Mouse (Mus musculus) heart, embryonic 13.5 days (tissue): ENCODE measurements around the gene Secisbp2. TPM values are rescaled to one million over a fixed set of nuclear protein-coding genes. Genes with fewer than 3 reads are reported as not detected.

ENCODE experiments used
- ATAC-seq: fragments of 200-750 bp; cut with Nextera tagmentation; 2 replicates; pipeline ENCODE4 v1.8.0; 2017; ENCODE audit warnings: moderate TSS enrichment; ENCODE audit not compliant: insufficient number of reproducible peaks, low FRiP score, low TSS enrichment; ENCODE audit errors: extremely low read depth
- H3K27ac ChIP-seq: fragments of 300-500 bp; sonication (generic); replicated peaks from 2 replicates; pipeline ENCODE4 v1.5.1; 2015; ENCODE audit warnings: moderate library complexity, mild to moderate bottlenecking, inconsistent platforms
- H3K27me3 ChIP-seq: fragments of 300-500 bp; sonication (generic); replicated peaks from 2 replicates; pipeline ENCODE4 v1.6.1; 2015; ENCODE audit warnings: mild to moderate bottlenecking, inconsistent platforms
- H3K36me3 ChIP-seq: fragments of 300-500 bp; sonication (generic); 2 replicates; pipeline ENCODE4 v1.6.1; 2015; ENCODE audit warnings: mild to moderate bottlenecking, inconsistent platforms
- H3K4me1 ChIP-seq: fragments of 300-500 bp; sonication (generic); 2 replicates; pipeline ENCODE4 v1.6.1; 2015; ENCODE audit warnings: inconsistent platforms
- H3K4me2 ChIP-seq: fragments of 300-500 bp; sonication (generic); 2 replicates; pipeline ENCODE4 v1.6.1; 2015; ENCODE audit warnings: inconsistent platforms, mild to moderate bottlenecking, moderate library complexity
- H3K4me3 ChIP-seq: fragments of 300-500 bp; sonication (generic); 2 replicates; pipeline ENCODE4 v1.5.1; 2015; ENCODE audit warnings: moderate library complexity, mild to moderate bottlenecking, inconsistent platforms
- H3K9ac ChIP-seq: fragments of 300-500 bp; sonication (generic); 2 replicates; pipeline ENCODE4 v1.6.1; 2015; ENCODE audit warnings: inconsistent platforms, mild to moderate bottlenecking, moderate library complexity
- H3K9me3 ChIP-seq: fragments of 300-500 bp; sonication (generic); 2 replicates; pipeline ENCODE4 v1.6.1; 2016; ENCODE audit warnings: inconsistent platforms
- WGBS: fragments of 180-500 bp; shearing (Covaris S2); methylation state at CpG from one replicate; pipeline ENCODE4 v1.1.7; 2015; ENCODE audit warnings: mixed read lengths; 5-methylcytosine and 5-hydroxymethylcytosine counted together
- polyA plus RNA-seq: library from polyadenylated mRNA; unstranded; fragments of >200 nt; fragmentation: Nextera tagmentation; extraction: Ambion mirVana; gene quantifications from 2 replicates; pipeline ENCODE4 v1.2.1, GENCODE M21; 2015

The Secisbp2 gene
- 22.9 and 24.7 TPM in 2 replicates for polyA plus RNA-seq

- Histone ChIP-seq H3K9me3 (no peaks in the 10 kb centered on the region), H3K36me3 (peaks cover 53% of the 10 kb centered on the region), H3K27ac (peak within 1 kb of the TSS; percentile 90), H3K4me2 (peak within 1 kb of the TSS; percentile 89), H3K9ac (peak within 1 kb of the TSS; percentile 91), H3K4me3 (peak within 1 kb of the TSS; percentile 84), H3K27me3 (no peaks in the 10 kb centered on the region), H3K4me1 (peaks cover 40% of the 10 kb centered on the region)
- peak; percentile 84 for ATAC-seq
- under 1% methylated on average over 69 of the region's 69 CpGs for WGBS
Measured at GRCm38 (mm10) chr13:51651408-51652064, at the start of gene Secisbp2. Gene Secisbp2, plus strand, starts transcription at chr13:51651697.

- ATAC-seq: no peak
- H3K9ac ChIP-seq: no peak overlapping the region
Measured at GRCm38 (mm10) chr13:51602764-51603163, 48.7 kb upstream of the Secisbp2 start.

GRCm38 (mm10) chr13:51603221-51603893, 48.1 kb upstream of the Secisbp2 start:
- WGBS: 22% methylated on average over 16 of the region's 16 CpGs
- Histone ChIP-seq H3K9ac (peak overlapping the region; percentile 20; the same call in 1 of the 2 replicates), H3K4me2 (peak overlapping the region; percentile 65), H3K4me1 (peaks cover 13% of the 10 kb centered on the region), H3K27me3 (0 out of 2 replicates have a peak, but pooled peaks cover 8% of the 10 kb centered on the region), H3K4me3 (peak overlapping the region; percentile 36), H3K9me3 (no peaks in the 10 kb centered on the region), H3K36me3 (no peaks in the 10 kb centered on the region), H3K27ac (no peak overlapping the region)
- ATAC-seq: no peak

More at GRCm38 (mm10) chr13:51602764-51603163, 48.7 kb upstream of the Secisbp2 start:
- no peaks in the 10 kb centered on the region for H3K9me3 ChIP-seq
- H3K4me2 ChIP-seq: peak overlapping the region; percentile 65
- H3K27ac ChIP-seq: no peak overlapping the region
- H3K36me3 ChIP-seq: no peaks in the 10 kb centered on the region
- no peak overlapping the region; the same call in 1 of the 2 replicates for H3K4me3 ChIP-seq
- 0 out of 2 replicates have a peak, but pooled peaks cover 12% of the 10 kb centered on the region for H3K27me3 ChIP-seq
- 71% methylated on average over 8 of the region's 8 CpGs for WGBS
- peaks cover 13% of the 10 kb centered on the region for H3K4me1 ChIP-seq

GRCm38 (mm10) chr13:51603894-51604244, 47.6 kb upstream of the Secisbp2 start:
- WGBS: 44% methylated on average over 4 of the region's 4 CpGs
- no peaks in the 10 kb centered on the region for H3K36me3 ChIP-seq
- peaks cover 13% of the 10 kb centered on the region for H3K4me1 ChIP-seq
- H3K4me3 ChIP-seq: no peak overlapping the region
- no peak overlapping the region for H3K27ac ChIP-seq
- 0 out of 2 replicates have a peak, but pooled peaks cover 7% of the 10 kb centered on the region for H3K27me3 ChIP-seq
- H3K4me2 ChIP-seq: peak overlapping the region; percentile 65
- no peak for ATAC-seq
- no peak overlapping the region for H3K9ac ChIP-seq
- H3K9me3 ChIP-seq: no peaks in the 10 kb centered on the region

GRCm38 (mm10) chr13:51609231-51609630, 42.3 kb upstream of the Secisbp2 start:
- WGBS: 90% methylated on average over 6 of the region's 7 CpGs
- no peaks in the 10 kb centered on the region for H3K9me3 ChIP-seq
- H3K36me3 ChIP-seq: no peaks in the 10 kb centered on the region
- 0 out of 2 replicates have a peak, but pooled peaks cover under 1% of the 10 kb centered on the region for H3K27me3 ChIP-seq
- no peak overlapping the region for H3K4me2 ChIP-seq
- no peak overlapping the region for H3K27ac ChIP-seq
- ATAC-seq: no peak
- H3K9ac ChIP-seq: no peak overlapping the region
- no peak overlapping the region for H3K4me3 ChIP-seq
- peaks cover 9% of the 10 kb centered on the region for H3K4me1 ChIP-seq

GRCm38 (mm10) chr13:51611060-51611459, 40.4 kb upstream of the Secisbp2 start:
- Histone ChIP-seq H3K4me3 (peak overlapping the region; percentile 16; the same call in 1 of the 2 replicates), H3K9ac (no peak overlapping the region), H3K9me3 (no peaks in the 10 kb centered on the region), H3K27ac (no peak overlapping the region), H3K4me2 (peak overlapping the region; percentile 50), H3K4me1 (peaks cover 9% of the 10 kb centered on the region), H3K36me3 (no peaks in the 10 kb centered on the region), H3K27me3 (0 out of 2 replicates have a peak, but pooled peaks cover 4% of the 10 kb centered on the region)
- no peak for ATAC-seq
- 12% methylated on average over 9 of the region's 9 CpGs for WGBS

- Histone ChIP-seq H3K9ac (no peak overlapping the region), H3K4me2 (peak overlapping the region; percentile 50), H3K27ac (no peak overlapping the region), H3K36me3 (no peaks in the 10 kb centered on the region), H3K9me3 (no peaks in the 10 kb centered on the region), H3K4me3 (peak overlapping the region; percentile 16; the same call in 1 of the 2 replicates), H3K27me3 (0 out of 2 replicates have a peak, but pooled peaks cover 5% of the 10 kb centered on the region), H3K4me1 (peaks cover 10% of the 10 kb centered on the region)
- no peak for ATAC-seq
- WGBS: 55% methylated on average over 5 of the region's 5 CpGs
Measured at GRCm38 (mm10) chr13:51611500-51611899, 40.0 kb upstream of the Secisbp2 start.

- Histone ChIP-seq H3K4me1 (peaks cover 15% of the 10 kb centered on the region), H3K36me3 (no peaks in the 10 kb centered on the region), H3K4me2 (no peak overlapping the region), H3K9me3 (no peaks in the 10 kb centered on the region), H3K9ac (no peak overlapping the region), H3K27me3 (0 out of 2 replicates have a peak, but pooled peaks cover 5% of the 10 kb centered on the region), H3K4me3 (no peak overlapping the region), H3K27ac (no peak overlapping the region)
- 51% methylated on average over 10 of the region's 10 CpGs for WGBS
- ATAC-seq: no peak
Measured at GRCm38 (mm10) chr13:51615815-51616214, 35.7 kb upstream of the Secisbp2 start.

GRCm38 (mm10) chr13:51616417-51617044, 35.0 kb upstream of the Secisbp2 start:
- Histone ChIP-seq H3K4me2 (no peak overlapping the region), H3K9ac (no peak overlapping the region), H3K27ac (no peak overlapping the region), H3K4me3 (no peak overlapping the region), H3K36me3 (no peaks in the 10 kb centered on the region), H3K27me3 (0 out of 2 replicates have a peak, but pooled peaks cover 5% of the 10 kb centered on the region), H3K4me1 (peaks cover 11% of the 10 kb centered on the region; the same call in 1 of the 2 replicates), H3K9me3 (no peaks in the 10 kb centered on the region)
- 19% methylated on average over 12 of the region's 12 CpGs for WGBS
- ATAC-seq: no peak

GRCm38 (mm10) chr13:51617306-51617705, 34.2 kb upstream of the Secisbp2 start:
- H3K4me2 ChIP-seq: no peak overlapping the region
- H3K27me3 ChIP-seq: 0 out of 2 replicates have a peak, but pooled peaks cover 5% of the 10 kb centered on the region
- WGBS: 50% methylated on average over 1 of the region's 1 CpGs
- H3K9ac ChIP-seq: no peak overlapping the region
- no peaks in the 10 kb centered on the region for H3K36me3 ChIP-seq
- H3K4me1 ChIP-seq: peaks cover 11% of the 10 kb centered on the region; the same call in 1 of the 2 replicates
- H3K4me3 ChIP-seq: no peak overlapping the region
- ATAC-seq: no peak
- H3K27ac ChIP-seq: no peak overlapping the region
- H3K9me3 ChIP-seq: no peaks in the 10 kb centered on the region

GRCm38 (mm10) chr13:51617861-51618260, 33.6 kb upstream of the Secisbp2 start:
- ATAC-seq: no peak
- Histone ChIP-seq H3K27ac (no peak overlapping the region), H3K36me3 (no peaks in the 10 kb centered on the region), H3K4me3 (no peak overlapping the region), H3K27me3 (0 out of 2 replicates have a peak, but pooled peaks cover 5% of the 10 kb centered on the region), H3K4me1 (peaks cover 11% of the 10 kb centered on the region; the same call in 1 of the 2 replicates), H3K9me3 (no peaks in the 10 kb centered on the region), H3K9ac (no peak overlapping the region), H3K4me2 (peak overlapping the region; percentile 31)
- 16% methylated on average over 6 of the region's 6 CpGs for WGBS
